ENCODE assay signal across 29 mouse cellular contexts in the genomic region with DNA sequence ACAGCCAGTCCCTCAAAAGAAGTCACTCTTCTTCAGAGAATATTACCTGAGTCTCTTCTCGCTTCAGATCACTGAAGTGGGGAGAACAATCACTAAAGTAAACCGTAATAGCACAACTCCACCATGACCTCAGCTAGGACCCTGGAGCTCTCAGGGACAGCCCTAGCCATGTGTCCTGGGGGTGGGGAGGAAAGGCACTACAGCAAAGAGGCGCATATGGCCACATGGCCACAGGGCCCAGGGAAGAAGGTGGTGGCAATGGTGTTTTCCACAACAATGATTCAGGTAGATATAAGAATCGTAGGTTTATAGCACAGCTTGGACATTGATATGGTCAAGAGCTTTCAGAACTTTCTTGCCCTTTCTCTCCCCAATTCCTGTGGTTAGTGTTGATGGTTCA.
"Had no signal": no experiment of that assay in that cellular context is flagged by ENCODE, and none has a peak within 500 bp of the region (broad histone marks: within the 10 kb centered on the region; RNA-seq: fewer than 3 reads in every experiment).

No protein-coding gene starts in this region.

- DNase-seq: heart, postnatal 14 days; heart, postnatal 36 days; heart, postnatal 4 days; kidney, adult 11 months; kidney, adult 18-20 months; kidney, adult 2 months; kidney, adult 8-10 months; kidney, adult 9 months; kidney, postnatal 10 days; kidney, postnatal 14 days; kidney, postnatal 25 days; kidney, postnatal 36 days; kidney, postnatal 4 days; layer of hippocampus, adult 9-11 months; layer of hippocampus, postnatal 36 days had no signal

- H3K9ac ChIP-seq: heart, embryonic 12.5 days; heart, embryonic 13.5 days; heart, embryonic 15.5 days; hindbrain, embryonic 12.5 days; hindbrain, embryonic 13.5 days; hindbrain, embryonic 14.5 days; hindbrain, embryonic 15.5 days; intestine, embryonic 15.5 days; kidney, embryonic 15.5 days had no signal

- H3K4me3 ChIP-seq: heart, embryonic 12.5 days; heart, embryonic 13.5 days; heart, embryonic 15.5 days; hindbrain, embryonic 10.5 days; hindbrain, embryonic 12.5 days; hindbrain, embryonic 13.5 days; hindbrain, embryonic 15.5 days; intestine, embryonic 15.5 days; kidney, embryonic 15.5 days; layer of hippocampus, adult 2 months; left cerebral cortex, adult 2 months had no signal

- H3K36me3 ChIP-seq: heart, embryonic 12.5 days; heart, embryonic 13.5 days; heart, embryonic 15.5 days; hindbrain, embryonic 10.5 days; hindbrain, embryonic 12.5 days; hindbrain, embryonic 13.5 days; hindbrain, embryonic 15.5 days; intestine, embryonic 15.5 days; kidney, embryonic 15.5 days had no signal

- H3K27me3 ChIP-seq: heart, embryonic 15.5 days; hindbrain, embryonic 12.5 days; hindbrain, embryonic 13.5 days; hindbrain, embryonic 15.5 days; intestine, embryonic 15.5 days; kidney, embryonic 15.5 days had no signal

- H3K4me1 ChIP-seq: heart, embryonic 12.5 days; heart, embryonic 13.5 days; hindbrain, embryonic 10.5 days; hindbrain, embryonic 12.5 days; hindbrain, embryonic 13.5 days; hindbrain, embryonic 15.5 days; kidney, embryonic 15.5 days had no signal

- H3K27ac ChIP-seq: heart, embryonic 13.5 days; heart, embryonic 15.5 days; hindbrain, embryonic 10.5 days; hindbrain, embryonic 12.5 days; hindbrain, embryonic 13.5 days; hindbrain, embryonic 14.5 days; hindbrain, embryonic 15.5 days; hindbrain, postnatal 0 days; intestine, embryonic 15.5 days; kidney, embryonic 15.5 days; kidney, postnatal 0 days; layer of hippocampus, adult 2 months; left cerebral cortex, adult 2 months had no signal

- H3K9me3 ChIP-seq: heart, embryonic 12.5 days; heart, embryonic 13.5 days; heart, embryonic 15.5 days; hindbrain, embryonic 10.5 days; hindbrain, embryonic 12.5 days; hindbrain, embryonic 13.5 days; hindbrain, embryonic 15.5 days; intestine, embryonic 15.5 days; kidney, embryonic 15.5 days had no signal
